Mouse (Mus musculus) kidney, adult 2 months (tissue): ENCODE results near the gene Ralgapa2.

Experiments used
- CTCF ChIP-seq: fragments of 200-500 bp; conservative IDR thresholded peaks from 2 replicates; pipeline ENCODE4 v1.5.1; 2011; ENCODE audit warnings: low read depth, mild to moderate bottlenecking, control low read depth, low read length, moderate library complexity, mixed read lengths; ENCODE audit not compliant: insufficient read depth, insufficient read length
- POLR2A ChIP-seq: fragments of 200-500 bp; IDR thresholded peaks from one replicate; pipeline ENCODE4 v1.6.1; 2011; ENCODE audit warnings: low read depth, low read length, control low read depth

GRCm38 (mm10) chr2:146216111-146217064, 295.8 kb downstream of the Ralgapa2 start:
- TF ChIP-seq CTCF (no peak), POLR2A (no peak)
